Mouse (Mus musculus): Measurements from ENCODE around the gene Sfr1. TPM values are rescaled to one million over a fixed set of nuclear protein-coding genes. Genes with fewer than 3 reads are reported as not detected.

The Sfr1 gene
- total RNA-seq (2017) = 128 and 139 TPM in 2 replicates

DNA sequence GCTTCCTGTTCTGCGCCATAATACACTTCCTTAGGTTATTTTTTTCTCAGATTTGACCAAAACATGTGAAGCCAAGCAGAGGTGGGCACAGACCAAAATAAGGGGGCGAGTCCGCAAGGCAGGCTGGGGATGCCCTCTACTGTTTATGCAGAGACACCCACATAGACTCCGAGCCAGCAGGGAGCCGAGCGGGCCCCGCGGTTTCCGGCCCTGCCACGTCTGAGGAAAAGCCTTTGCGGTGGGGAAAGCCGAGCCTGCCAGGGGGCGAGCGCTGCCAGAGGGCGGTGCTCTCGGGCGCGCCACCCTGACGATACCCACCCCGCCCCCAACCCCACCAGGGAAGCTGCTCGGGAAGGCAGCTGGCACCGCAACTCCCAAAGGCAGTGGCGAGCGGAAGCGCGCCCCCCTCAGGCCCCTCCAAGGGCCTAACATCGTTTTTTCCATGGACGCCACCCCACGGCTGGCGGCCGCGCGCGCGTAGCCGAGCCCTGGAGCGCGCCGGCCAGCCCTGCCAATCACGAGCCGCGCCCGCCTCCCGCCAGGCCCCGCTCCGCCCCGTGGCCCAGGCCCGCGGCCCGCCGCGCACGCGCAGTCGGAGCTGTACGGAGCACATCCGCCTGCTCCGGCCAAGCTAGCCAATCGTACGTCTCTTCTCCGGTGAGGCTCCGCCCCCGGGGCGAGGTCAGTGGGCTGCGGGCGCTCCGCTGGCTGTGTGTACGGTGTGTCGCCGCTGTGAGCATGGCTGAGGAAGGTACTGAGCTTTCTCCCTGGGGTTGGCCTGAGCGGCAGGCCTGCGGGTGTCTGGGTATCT is at the start of gene Sfr1:
Gene Sfr1, plus strand, starts transcription at position 612 of the 811 bp plus-strand sequence.
- peak; percentile 86 for ATAC-seq (ENCODE audit: extremely low read depth, insufficient number of reproducible peaks, low FRiP score, poor library complexity, severe bottlenecking)

DNA sequence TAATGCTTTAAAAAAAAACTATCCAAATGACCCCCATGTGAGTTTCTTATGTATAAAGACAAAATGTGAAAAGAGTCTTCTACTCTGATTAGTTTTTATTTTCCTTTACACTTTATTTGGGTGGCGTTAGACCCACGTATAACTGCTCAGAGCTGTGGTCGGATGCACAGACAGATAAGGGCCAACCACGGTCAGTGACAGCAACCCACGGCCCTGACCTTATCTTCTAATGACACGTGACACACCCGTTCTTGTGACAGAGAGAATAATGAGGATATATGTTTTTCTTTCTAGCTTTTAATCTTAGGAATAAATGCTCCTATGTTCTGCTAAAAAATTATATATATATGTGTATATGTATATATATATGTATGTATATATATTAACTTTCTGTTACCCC is 41.9 kb upstream of the Sfr1 start:
- no peak for ATAC-seq (ENCODE audit: extremely low read depth, insufficient number of reproducible peaks, low FRiP score, poor library complexity, severe bottlenecking)

GRCm38 (mm10) chr19:47691994-47692393 is 39.5 kb upstream of the Sfr1 start, which contains the start of gene Col17a1:
Col17a1 (minus strand) TSS chr19:47692094.
- no peak for ATAC-seq (ENCODE audit: extremely low read depth, insufficient number of reproducible peaks, low FRiP score, poor library complexity, severe bottlenecking)

DNA sequence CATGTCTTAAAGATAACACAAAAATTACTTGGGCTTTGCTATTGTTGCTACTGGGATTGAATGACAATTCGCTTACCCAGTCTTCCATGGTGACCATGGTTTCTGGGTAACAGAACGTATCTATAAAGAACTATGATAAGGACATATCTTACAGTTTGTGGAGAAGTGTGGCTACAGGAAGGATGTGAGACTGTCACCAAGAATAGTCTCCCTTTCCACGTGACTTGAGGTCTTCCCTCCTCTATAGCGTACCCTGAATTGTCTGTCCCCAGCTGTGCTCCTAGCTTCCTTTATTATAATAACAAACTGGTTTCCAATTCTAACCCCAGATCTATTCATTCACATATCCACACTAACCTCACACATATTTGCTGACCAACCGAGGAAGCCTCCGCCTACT is 35.8 kb upstream of the Sfr1 start:
- no peak for ATAC-seq (ENCODE audit: extremely low read depth, insufficient number of reproducible peaks, low FRiP score, poor library complexity, severe bottlenecking)

GRCm38 (mm10) chr19:47696411-47696810 is 35.1 kb upstream of the Sfr1 start:
- ATAC-seq (ENCODE audit: extremely low read depth, insufficient number of reproducible peaks, low FRiP score, poor library complexity, severe bottlenecking) = no peak

GRCm38 (mm10) chr19:47697067-47697466 is 34.4 kb upstream of the Sfr1 start:
- ATAC-seq (ENCODE audit: extremely low read depth, insufficient number of reproducible peaks, low FRiP score, poor library complexity, severe bottlenecking) = no peak

DNA sequence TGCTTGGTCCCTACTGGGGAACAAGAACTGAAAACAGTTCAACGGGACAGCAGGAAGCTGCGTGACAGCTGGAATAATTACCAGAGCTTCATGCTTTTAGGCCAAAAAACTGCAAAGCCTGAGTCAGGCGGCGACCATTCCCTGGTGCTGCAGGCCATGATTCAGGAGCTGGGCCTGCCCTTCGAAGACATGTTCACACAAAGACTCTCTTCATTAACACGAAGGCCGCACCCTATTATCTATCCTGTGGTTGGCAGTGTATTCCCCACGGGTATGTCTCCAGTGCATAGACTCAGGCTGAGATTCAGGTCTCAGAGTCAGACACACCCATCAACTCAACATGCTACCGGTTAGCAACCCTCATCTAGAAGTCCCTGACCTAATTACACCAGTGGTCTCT is 33.2 kb upstream of the Sfr1 start:
- no peak for ATAC-seq (ENCODE audit: extremely low read depth, insufficient number of reproducible peaks, low FRiP score, poor library complexity, severe bottlenecking)

DNA sequence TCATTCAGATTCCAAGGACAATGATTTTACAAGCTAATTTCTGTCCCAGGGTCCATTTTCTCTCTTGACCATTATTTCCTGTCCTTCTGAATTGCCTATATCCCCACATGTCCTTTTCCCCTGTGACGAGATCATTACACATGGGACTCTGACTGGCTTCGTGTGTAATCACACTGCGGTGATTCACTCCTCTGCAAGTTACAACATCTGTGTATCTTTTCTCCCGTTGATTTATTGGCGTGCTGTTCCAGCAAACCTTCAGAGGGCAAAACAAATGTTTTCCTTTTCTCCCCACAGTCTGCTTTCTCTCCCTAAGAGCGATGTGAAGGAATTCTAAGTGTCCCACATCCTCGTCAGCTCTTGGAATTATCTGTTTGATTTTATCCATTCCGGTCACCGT is 31.7 kb upstream of the Sfr1 start:
- ATAC-seq (ENCODE audit: extremely low read depth, insufficient number of reproducible peaks, low FRiP score, poor library complexity, severe bottlenecking) = no peak

- ATAC-seq (ENCODE audit: extremely low read depth, insufficient number of reproducible peaks, low FRiP score, poor library complexity, severe bottlenecking) = no peak
Observed at GRCm38 (mm10) chr19:47700509-47700908, 31.0 kb upstream of the Sfr1 start.

- ATAC-seq (ENCODE audit: extremely low read depth, insufficient number of reproducible peaks, low FRiP score, poor library complexity, severe bottlenecking) = no peak
Observed at GRCm38 (mm10) chr19:47705080-47705771, 26.3 kb upstream of the Sfr1 start.

- no peak for ATAC-seq (ENCODE audit: extremely low read depth, insufficient number of reproducible peaks, low FRiP score, poor library complexity, severe bottlenecking)
Observed at GRCm38 (mm10) chr19:47705772-47706309, 25.6 kb upstream of the Sfr1 start.

- no peak for ATAC-seq (ENCODE audit: extremely low read depth, insufficient number of reproducible peaks, low FRiP score, poor library complexity, severe bottlenecking)
Observed at GRCm38 (mm10) chr19:47710376-47710775, 21.1 kb upstream of the Sfr1 start.

- ATAC-seq (ENCODE audit: extremely low read depth, insufficient number of reproducible peaks, low FRiP score, poor library complexity, severe bottlenecking) = no peak
Observed at GRCm38 (mm10) chr19:47713457-47713856, 18.0 kb upstream of the Sfr1 start.

GRCm38 (mm10) chr19:47716144-47716543 is 15.3 kb upstream of the Sfr1 start:
- ATAC-seq (ENCODE audit: extremely low read depth, insufficient number of reproducible peaks, low FRiP score, poor library complexity, severe bottlenecking) = no peak

GRCm38 (mm10) chr19:47719147-47719546 is 12.3 kb upstream of the Sfr1 start:
- ATAC-seq (ENCODE audit: extremely low read depth, insufficient number of reproducible peaks, low FRiP score, poor library complexity, severe bottlenecking) = no peak

- no peak for ATAC-seq (ENCODE audit: extremely low read depth, insufficient number of reproducible peaks, low FRiP score, poor library complexity, severe bottlenecking)
Observed at GRCm38 (mm10) chr19:47722471-47722870, 9.0 kb upstream of the Sfr1 start.

- ATAC-seq (ENCODE audit: extremely low read depth, insufficient number of reproducible peaks, low FRiP score, poor library complexity, severe bottlenecking) = no peak
Observed at GRCm38 (mm10) chr19:47724903-47725302, 6.6 kb upstream of the Sfr1 start.

DNA sequence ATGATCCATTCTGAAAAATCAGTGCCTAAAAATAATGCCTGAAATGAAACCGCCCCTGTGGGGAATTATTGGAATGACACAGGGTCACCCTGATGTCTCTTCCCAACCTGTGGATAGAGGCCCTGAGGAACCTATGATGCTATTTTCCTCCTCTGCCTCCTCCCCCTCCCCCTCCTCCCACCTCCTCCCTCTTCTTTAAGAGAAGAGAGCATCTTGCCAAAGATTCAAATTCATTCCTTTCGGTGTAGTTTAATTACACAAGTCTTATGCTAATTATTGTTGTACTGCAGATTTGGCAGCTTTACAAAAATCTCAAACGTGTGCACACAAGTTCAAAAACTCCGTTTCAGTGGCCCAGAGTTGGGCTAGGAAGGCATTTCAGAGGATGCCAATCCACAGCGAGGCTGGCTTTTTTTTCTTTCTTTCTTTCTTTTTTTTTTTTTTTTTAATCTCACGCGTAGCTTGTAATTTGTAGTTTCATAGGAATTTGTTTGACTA is 5.8 kb upstream of the Sfr1 start:
- ATAC-seq (ENCODE audit: extremely low read depth, insufficient number of reproducible peaks, low FRiP score, poor library complexity, severe bottlenecking) = no peak

DNA sequence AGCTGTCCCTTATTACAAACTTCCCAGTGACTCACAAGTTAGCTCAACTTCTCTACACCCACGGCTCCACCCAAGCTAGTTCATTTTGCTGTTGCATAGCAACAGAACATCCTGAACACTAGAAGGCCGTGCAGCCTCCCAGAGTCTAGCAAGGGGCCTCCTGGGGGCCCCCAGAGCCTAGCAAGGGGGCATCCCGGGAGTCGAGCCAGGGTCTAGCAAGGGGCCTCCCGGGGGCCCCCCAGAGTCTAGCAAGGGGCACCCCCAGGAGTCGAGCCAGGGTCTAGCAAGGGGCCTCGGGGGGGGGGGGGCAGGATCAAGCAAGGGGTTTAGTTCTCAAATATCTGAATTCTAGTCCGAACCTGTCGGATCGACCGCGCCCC is 801 bp upstream of the Sfr1 start:
- ATAC-seq (ENCODE audit: extremely low read depth, insufficient number of reproducible peaks, low FRiP score, poor library complexity, severe bottlenecking) = peak; percentile 52

- no peak for ATAC-seq (ENCODE audit: extremely low read depth, insufficient number of reproducible peaks, low FRiP score, poor library complexity, severe bottlenecking)
Observed at GRCm38 (mm10) chr19:47731931-47732330, 449 bp downstream of the Sfr1 start.

All from neutrophil, adult 5-6 weeks (primary cell).